Mouse (Mus musculus) adrenal gland, postnatal 25 days (tissue): ENCODE measurements around the gene Eloa. TPM values are rescaled to one million over a fixed set of nuclear protein-coding genes. Genes with fewer than 3 reads are reported as not detected.
A peak's percentile ranks its signal among the peaks of the same experiment; 100 is the strongest.

Experiments
- DNase-seq: peaks from one replicate; pipeline ENCODE4 v3.0.0; 2021; ENCODE audit warnings: mixed read lengths
- total RNA-seq: library from RNA; stranded (reverse); gene quantifications from 2 replicates; pipeline ENCODE4 v1.2.3, GENCODE M21; 2021

Eloa gene
- total RNA-seq, 1 experiment from 2014 or later = 42.3 TPM

DNA sequence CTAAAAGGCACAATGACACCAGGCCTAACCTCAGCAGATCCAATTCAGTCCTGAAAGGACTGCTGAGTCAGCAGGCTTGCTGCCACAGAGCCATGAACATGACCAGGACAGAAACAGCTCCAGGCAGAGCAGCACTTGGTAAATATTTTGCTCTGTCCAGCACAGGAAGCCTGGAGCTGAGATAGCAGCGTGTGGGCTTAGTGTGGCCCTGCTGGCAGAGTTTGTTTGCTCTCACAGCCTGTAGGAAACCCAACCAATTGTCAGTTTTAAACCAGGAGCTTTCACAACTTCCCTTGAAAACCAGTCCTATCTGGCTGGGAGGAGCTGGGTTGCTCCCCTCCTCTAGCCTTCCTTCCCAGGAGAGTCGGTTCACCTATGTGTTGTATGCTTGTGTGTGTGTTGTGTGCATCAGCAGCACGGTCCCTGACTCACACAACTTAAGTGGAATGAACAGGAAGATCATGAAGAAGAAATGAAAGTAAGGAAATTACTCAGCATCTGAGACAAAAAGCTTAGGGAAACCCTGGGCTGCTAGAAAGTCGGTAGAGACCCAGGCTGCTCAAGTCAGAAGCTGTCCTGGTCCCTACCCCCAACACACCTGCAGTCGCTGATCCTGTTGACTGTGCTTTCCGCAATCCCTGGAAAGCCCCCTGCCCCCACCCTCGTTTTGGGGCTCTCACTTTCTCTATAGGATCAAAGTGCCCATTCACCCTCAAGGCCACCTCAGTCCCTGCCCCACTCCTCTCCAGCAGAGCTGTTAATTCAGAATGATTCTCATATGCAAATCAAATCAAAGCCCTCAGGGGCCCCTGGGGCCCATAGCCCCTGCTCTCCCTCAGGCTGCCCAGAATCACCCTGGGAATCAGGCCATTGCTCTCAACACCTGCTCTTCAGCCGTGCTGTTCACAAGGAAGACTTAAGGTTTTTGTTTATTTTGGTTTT lies 9.7 kb upstream of the Eloa start:
- no peak for DNase-seq

DNA sequence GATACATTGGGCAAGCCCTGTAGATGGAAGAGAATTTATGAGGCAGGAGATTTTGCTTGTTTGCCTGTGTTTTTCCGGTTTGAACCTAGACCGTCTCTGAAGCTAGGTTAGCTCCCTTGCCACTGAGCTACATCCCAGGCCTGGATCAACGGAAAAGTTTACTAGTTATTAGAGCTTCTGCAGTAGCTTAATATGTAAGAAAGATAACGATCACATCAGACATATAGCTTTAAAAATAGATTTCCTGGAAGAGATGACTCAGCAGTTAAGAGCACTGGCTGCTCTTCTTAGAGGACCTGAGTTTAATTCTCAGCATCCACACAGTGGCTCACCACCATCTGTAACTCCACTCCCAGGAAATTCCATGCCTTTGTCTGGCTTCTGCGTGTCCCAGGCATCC lies 7.1 kb upstream of the Eloa start:
- no peak for DNase-seq

DNA sequence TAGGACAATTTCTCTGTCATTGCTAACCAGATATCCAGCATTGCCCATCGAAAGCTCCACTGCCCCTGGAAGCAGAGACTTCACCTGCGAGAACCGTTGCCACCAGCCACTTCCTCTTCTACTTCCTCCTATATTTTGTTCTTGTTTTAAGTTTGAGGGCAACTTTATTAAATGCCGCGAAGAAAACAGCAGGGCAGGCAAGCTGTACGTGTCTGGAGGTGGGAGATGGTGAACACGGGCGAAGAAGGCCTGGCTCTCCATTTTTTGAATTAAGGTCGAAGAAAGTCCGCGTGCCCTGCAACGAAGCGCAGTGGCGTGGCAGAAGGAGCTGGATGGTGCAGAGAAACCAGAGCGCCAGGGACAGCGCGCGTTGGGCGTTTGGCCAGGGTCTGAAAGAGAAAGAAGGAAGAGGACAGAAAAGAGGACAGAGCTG lies 6.6 kb upstream of the Eloa start:
- DNase-seq = no peak

DNA sequence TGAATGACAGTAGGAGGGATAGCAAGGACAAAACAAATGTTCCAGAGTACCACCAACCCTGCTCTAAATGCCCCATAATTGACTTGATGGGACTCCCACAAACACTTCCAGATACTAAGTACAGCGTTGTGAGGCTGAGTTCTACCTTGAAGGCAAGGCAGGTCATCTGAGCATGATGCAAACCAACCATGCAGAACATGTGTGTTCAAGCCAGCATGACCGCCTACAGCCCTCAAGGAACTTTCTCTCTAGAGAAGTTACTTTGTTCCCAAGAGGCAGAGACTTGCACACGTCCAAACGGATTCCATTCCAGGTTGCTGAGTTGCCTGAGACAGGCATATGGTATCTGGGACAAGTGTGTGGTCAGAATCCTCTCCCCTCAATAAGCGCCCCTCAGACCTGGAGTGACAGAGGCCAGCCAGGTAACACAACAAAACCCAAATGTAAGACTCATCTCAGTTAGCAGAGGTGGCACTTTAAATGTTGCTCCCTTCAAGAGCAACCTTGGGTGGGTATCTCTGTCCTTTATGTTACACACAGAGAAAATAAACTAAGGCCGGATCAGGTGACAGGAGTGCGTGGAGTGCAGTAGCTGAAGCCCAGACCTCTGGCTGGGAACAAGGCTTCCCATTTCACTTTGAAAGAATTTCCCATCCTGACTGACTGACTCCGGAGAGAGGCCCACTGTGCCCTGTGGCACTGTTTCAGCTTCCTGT lies 6.0 kb upstream of the Eloa start:
- no peak for DNase-seq

DNA sequence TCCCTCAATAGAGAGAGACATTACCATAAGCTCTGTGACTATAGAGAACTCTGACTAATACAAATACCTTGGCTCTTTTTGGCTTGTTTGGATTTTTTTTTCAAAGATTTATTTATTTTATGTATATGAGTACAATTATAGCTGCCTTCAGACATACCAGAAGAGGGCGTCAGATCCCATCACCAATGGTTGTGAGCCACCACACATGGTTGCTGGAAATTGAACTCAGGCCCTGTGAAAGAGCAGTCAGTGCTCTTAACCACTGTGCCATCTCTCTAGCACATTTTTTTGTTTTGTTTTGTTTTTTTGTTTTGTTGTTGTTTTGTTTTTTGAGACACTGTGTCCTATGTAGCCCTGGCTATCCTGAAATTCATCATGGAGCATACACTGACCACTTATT lies 3.8 kb upstream of the Eloa start:
- no peak for DNase-seq

DNA sequence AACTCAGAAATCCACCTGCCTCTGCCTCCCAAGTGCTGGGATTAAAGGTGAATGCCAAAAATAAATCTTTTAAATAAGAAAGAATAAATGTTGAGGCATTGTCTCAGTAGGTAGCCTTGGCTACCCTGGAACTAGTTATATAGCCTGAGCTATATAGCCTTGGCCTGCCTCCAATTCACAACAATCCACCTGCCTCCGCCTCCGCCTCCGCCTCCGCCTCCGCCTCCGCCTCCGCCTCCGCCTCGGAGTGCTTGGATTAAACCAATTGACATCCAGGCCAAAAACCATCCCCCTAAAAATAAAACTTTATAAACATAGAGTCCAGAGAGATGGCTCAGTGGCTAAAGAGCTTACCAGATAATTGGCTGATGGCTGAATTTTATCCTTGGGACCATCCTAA lies 1.4 kb upstream of the Eloa start:
- DNase-seq = no peak

DNA sequence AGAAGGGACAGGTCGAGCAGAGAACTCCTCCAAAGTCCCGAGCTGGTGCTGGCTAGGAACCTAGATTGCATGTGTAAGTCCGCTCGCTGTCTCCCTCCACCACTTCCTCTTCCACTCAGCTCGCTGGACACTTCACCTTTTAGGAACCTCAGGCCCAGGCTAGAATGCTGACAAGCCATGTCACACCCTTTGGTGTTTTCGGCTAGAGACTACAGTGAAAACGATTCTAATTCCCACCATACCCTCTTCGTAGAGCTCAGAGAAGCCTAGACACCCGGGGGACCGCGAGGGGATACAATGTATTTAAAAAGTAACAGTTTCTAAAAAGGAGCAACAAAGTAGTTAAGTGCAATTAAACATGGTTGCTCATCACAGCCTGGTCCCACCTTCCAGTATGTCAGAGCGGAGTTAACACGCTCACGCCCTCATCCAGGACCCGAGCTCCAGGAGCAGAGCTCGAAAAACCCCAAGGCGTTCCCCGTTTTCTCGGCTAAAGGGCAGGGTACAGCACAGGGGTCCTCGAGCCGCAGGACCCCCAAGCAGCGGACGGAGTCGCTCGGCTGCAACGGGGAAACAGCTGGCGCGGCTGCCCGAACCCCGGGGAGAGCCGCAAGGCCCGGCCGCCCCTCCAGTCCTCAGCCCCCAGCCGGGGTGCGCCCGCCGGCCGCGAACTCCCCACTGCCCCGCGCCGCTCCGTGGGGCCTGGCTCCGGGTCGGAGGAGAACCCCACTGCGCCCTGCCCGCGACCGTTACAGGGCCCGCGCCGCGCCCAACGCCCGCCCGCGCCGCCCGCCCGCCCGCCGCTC lies 617 bp downstream of the Eloa start:
- DNase-seq = no peak

DNA sequence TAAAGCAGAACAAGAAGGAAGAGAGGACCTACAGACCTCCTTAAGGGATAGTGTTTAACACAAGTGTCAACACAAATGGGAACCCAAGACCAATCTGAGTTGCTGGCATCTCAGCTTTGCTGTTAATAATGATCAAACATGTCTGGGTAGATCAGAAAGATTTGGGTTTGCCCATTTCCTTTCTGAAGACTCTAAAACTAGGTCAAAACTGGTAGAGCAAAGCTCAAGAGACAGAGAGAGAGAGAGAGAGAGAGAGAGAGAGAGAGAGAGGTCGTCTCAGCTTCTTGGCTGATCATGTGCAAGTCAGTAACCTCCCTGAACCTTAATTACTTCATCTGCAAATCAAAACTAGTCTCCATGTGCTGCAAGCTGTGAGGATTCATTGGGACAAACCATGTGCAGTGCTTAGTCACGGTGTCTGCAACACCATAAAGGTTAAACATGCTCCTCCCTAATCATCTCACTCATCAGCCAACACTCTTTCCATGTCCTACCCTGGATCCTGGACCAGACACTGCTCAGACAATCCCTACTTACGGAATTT lies 5.4 kb downstream of the Eloa start:
- DNase-seq = no peak

DNA sequence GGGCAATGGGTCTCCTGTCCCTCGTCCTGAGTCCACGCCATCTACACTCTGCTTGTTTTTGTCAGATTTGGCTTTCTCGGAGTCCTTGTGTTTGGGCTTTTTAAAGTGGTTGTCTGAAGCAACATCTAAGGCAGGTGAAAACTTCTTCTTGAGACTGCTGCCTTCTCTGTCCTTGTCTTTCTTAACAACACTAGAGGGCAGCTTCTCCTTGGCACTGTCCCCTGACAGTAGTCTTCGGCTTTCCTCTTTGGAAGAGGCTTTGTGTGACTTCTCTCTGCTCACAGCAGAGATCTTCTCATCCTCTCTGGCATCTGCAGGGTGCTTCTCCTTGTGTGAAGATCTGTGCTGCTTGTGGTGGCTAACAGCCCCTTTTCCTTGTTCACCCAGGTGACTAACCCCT lies 11.0 kb downstream of the Eloa start:
- DNase-seq = no peak

DNA sequence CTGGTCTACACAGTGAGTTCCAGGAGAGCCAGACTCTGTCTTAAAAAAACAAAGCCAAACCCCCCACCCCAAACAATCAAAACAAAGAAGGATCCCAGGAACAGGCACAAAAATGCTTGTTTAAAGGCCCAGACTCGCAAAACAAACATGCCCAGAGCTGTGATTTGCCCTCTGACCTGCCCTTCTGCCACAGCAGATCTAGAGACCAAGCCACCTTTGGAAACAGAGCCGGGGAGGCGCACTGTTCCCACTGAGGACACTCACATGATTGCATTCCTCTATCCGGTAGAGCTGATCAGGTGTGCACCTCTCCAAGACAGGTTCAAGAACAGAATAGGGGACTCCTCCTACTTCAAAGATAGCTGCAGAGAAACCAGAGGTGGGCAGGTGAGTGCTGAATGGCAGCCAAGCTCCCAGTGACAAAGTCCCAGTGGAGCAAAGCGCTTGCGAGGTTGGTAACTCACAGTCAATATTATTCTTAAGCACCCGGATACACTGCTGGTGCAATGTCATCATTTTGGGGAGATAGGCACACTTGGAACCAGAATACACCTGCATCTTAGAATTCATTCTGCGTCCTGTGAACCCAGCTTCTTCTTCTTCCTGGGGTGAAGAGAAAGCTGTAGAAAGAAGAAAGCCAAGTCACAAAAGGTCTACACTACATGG lies 12.6 kb downstream of the Eloa start:
- DNase-seq = no peak

DNA sequence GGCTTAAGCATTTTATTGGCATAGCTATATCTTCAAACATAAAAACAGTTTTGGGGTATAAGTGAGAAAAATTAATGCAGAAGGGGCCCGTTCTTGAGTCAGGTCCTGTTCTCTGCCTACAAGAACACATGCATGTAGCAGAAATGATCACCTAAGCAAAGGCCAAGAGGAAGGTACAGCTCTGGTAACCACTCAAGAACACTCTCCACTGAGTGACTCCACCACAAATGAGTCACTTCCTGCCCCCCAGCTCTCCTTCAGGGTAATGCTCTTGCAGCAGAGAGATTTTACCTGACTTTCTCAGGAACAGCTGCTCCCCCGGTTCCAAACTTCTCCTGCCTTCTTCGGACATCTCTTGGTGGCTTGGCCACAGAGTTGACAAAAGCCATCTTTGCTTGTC lies 14.7 kb downstream of the Eloa start:
- no peak for DNase-seq

DNA sequence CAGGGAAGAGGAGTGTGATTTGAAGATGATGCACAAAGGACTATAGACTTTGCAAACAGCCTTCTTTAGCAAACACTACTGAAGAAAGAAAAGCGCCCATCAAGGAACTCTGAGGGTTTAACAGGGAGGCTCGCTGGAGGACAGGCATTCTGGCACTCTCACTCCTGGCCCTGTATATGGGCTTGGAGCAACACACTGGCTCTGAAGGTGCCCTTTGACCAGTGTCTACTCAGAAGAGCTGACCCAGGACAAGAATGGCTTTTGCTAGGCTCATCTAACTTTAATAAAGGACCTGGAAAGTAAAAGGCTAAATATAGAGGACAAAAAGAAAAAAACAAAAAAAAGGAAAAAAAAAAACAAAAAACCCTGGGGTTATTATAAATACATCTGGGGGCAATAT lies 16.6 kb downstream of the Eloa start:
- no peak for DNase-seq

DNA sequence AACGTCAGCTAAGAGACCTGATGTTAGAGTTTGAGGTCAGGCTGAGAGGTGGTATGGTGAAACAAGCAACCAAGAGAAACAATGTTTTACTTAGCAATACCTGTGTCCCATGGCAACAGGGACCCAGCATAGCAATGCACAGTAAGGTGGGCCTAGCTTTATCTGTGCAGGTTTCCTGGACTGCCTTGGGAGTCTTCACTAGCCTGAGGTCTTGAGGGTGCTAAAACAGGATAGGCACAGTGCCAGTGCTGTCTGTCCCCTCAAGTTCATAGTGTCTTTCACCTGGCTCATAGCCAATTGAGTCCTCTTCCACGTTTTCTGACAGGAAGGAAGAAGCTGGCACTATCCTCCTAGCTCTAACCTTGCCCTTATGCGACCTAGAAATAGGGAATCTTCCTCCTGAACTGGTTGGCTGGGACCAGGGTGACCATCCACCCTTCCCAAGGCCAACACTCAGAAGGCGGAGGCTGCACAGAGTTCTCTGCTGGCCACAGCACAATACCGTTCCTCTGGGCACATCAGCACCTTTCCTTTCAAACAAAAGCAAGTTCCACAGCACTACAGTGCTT lies 17.4 kb downstream of the Eloa start:
- no peak for DNase-seq

DNA sequence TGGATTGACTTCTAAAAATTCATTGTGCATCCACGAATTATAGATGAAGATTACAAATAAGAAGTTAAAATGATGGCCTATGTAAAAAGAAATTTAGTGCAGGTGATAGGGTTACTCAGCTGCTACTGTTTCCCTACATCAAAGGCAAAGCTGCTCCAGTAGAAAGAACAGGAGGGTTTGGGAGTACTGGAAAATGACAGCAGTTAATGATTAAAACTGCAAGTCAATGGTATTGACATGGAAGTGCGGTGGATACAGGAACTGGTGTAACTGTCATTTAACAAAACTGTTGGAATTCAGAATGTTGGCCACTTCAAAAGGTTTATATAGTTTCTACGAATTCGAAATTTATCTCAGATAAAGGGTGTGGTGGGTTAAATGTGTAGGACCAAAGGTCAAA lies 26.4 kb downstream of the Eloa start:
- DNase-seq = no peak

DNA sequence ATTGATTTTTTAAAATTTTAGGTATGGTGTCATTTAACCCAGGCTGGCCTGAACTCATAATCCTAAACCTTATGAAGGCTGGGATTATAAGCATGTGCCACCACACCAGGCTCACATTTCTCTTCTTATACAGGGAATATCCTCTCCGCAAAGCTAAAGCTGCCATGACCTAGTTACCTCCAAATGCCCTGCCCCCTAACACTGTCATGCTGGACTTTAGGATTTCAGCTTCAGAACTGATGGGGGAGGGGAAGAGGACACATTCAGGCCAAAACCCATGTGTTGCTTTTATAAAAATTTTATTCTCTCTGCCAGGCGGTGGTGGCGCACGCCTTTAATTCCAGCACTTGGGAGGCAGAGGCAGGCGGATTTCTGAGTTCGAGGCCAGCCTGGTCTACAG lies 27.6 kb downstream of the Eloa start:
- DNase-seq = no peak

DNA sequence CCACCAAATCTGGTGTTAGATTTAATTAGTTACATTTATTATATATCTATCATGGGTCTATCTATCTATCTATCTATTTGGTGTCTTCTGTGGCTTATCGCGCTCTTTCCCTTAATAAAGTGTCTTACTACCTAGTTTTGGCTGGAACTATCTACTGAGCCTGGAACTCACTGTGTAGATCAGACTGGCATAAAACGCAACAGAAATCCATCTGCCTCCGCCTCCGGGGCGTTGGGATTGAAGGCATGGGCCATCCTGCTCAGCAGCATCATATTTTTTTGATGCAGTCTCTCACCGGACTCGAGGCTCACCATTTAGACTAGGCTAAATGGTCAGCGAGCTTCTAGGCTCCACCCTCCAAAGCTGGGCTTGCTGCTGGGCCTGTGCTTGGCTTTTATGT lies 33.8 kb downstream of the Eloa start:
- DNase-seq = no peak

DNA sequence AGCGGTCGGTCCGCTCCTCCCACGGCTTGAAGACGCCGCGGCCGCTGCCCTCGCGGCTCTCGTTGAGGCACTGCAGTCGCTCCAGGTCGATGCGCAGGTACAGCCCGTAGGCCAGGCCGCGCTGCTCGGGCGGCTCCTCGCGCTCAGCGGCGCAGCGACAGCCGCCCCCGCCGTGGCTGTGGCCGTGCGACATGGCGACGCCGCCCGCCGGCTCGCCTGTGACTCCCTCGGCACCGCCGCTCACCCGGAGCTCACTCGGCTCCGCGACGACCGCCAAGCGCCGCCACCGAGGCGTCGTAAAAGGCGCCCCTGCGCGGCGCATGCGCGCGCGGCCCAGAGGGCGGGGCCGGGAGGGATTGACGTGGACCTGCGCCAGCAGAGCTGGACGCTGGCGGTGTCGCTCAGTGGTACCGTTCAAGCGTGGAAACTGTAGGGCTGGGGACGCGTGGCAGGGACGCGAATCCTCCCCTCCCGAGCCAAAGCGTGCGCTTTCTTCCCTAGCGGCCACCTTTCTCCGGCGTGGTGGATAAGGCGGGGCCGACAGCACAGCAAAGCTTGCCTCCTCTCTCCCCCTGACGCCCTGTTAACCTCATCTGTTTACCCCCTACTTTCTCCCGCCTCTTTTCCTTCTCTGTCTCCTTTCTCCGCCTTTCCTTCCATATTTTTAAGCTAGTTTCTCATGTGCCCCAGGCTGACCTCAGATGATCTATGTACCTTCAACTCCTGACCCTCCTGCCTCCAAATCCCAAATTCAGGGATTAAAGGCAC lies 34.4 kb downstream of the Eloa start, which contains the start of gene Pithd1:
Gene Pithd1 (minus strand): TSS at position 322 of the 768 bp plus-strand sequence.
- DNase-seq = peak; percentile 91

DNA sequence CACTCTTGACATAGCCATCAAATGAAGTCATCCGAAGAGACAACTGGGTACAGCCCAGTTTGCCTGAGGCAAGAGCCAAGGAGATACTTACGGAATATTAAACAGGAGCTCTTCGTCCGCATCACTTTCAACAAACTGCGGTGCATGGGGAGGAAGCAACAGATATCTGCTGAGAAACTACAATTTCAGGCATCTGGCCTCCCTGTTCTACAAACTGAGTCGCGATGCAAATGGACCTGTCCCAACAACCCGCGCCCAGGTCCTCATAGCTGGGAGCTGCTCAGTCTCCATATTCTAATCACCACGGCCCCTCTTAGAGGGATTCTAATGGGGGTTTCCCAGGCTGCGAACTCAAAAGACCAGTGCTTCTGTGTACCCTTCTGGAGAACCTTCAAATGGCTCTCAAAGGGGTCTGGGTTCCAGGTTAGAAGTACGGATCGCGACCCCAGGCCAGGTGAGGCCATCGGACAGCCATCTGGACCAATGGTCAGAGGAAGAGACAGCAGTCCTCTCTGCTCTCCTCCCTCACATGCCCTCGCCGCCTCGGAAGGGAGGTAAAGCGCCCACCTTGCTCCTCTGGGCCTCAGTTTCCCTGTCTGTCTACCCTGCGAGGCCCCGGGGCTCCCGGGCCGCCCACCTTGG lies 35.1 kb downstream of the Eloa start:
- no peak for DNase-seq

DNA sequence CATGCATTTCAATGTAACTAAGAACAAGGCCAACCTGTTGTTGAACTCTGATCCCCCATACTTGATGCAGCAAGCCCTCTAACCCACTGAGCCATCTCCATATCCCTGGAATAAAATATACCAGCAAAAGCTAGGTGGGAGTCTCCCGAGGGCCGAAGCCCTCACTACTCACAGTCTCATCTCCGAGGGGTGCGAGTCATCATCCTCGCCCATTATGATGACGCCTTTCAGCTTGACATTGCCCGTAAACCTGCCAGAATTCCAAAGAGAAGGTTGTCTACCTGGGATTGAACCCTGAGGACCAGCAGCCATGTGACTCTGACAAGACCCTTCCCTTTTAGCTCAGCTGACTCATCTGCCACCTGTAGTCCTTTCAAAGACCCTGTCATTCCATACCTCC lies 35.8 kb downstream of the Eloa start:
- no peak for DNase-seq

DNA sequence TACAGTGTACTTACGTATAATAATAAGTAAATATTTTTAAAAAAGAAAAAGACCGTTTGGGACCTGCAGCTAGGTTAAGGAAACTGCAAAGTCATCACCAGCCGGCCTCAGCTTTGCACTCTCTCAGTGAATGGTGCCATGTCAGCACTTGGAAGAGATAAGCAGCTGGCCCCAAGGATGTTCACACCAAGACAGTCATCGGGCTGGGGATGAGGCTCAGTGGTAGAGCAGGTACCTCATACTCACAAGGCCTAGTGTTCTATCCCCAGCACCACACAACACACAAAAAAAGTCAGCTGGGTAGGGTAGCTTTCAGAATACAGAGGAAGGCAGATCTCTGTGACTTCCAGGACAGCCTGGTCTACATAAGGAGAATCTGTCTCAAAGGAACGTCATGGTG lies 36.4 kb downstream of the Eloa start:
- no peak for DNase-seq
